Mouse (Mus musculus) MEL (cell line): ENCODE measurements at regions not wholly inside any gene's neighbourhood (a gene's known extent, or its start where the extent isn't known, plus 50 kb on each side); places are given as distances from the start of the nearest gene placed in this dataset.

Experiments
- BHLHE40 ChIP-seq: IDR thresholded peaks from 2 replicates; pipeline ENCODE4 v1.6.1; 2012; ENCODE audit warnings: low read depth, mild to moderate bottlenecking, inconsistent platforms, low read length, improper control_type of control experiment, borderline replicate concordance
- ZKSCAN1 ChIP-seq: IDR thresholded peaks from 2 replicates; pipeline ENCODE4 v1.6.1; 2012; ENCODE audit warnings: low read depth, mild to moderate bottlenecking, inconsistent platforms, low read length, improper control_type of control experiment, moderate library complexity

GRCm38 (mm10) chr9:14069076-14069475 is 205.8 kb upstream of the Sesn3 start:
- TF ChIP-seq ZKSCAN1 (no peak), BHLHE40 (no peak)
